Mouse (Mus musculus): Measurements from ENCODE around the gene Herc2. TPM values are rescaled to one million over a fixed set of nuclear protein-coding genes. Genes with fewer than 3 reads are reported as not detected.

Gene Herc2
- total and polyA plus RNA-seq, 2 experiments from 2014 or later, result 38.4 to 85.4 TPM

GRCm38 (mm10) chr7:56015837-56016236, 34.2 kb upstream of the Herc2 start:
- Histone ChIP-seq H3K36me3 (ENCODE audit: insufficient read depth) (no peaks in the 10 kb centered on the region), H3K9me3 (ENCODE audit: low read length) (no peaks in the 10 kb centered on the region), H3K9ac (no peak overlapping the region), H3K27me3 (ENCODE audit: insufficient read depth, low read length) (no peaks in the 10 kb centered on the region), H3K4me2 (ENCODE audit: low read depth) (no peak overlapping the region), H3K4me3 (ENCODE audit: low read depth, low read length) (no peak overlapping the region), H3K4me1 (ENCODE audit: insufficient read depth) (peaks cover 14% of the 10 kb centered on the region; the same call in 1 of the 2 replicates), H3K27ac (ENCODE audit: low read depth, low read length) (no peak overlapping the region)
- TF ChIP-seq CTCF (IDR thresholded peaks at IDR 0.05; ENCODE audit: low read depth), result no peak
- no peak for DNase-seq
- 97% methylated on average over 7 of the region's 7 CpGs for WGBS
- ATAC-seq, result no peak

- no peak for TF ChIP-seq CTCF (IDR thresholded peaks at IDR 0.05; ENCODE audit: low read depth)
- DNase-seq (no peak), ATAC-seq (no peak)
- no peak overlapping the region for H3K9ac ChIP-seq
- peak overlapping the region; percentile 75; the same call in 1 of the 2 replicates for H3K4me2 ChIP-seq (ENCODE audit: low read depth)
- H3K27me3 ChIP-seq (ENCODE audit: insufficient read depth, low read length), result no peaks in the 10 kb centered on the region
- peaks cover 14% of the 10 kb centered on the region; the same call in 1 of the 2 replicates for H3K4me1 ChIP-seq (ENCODE audit: insufficient read depth)
- WGBS, result 75% methylated on average over 3 of the region's 3 CpGs
- H3K4me3 ChIP-seq (ENCODE audit: low read depth, low read length), result no peak overlapping the region
- no peaks in the 10 kb centered on the region for H3K36me3 ChIP-seq (ENCODE audit: insufficient read depth)
- no peaks in the 10 kb centered on the region for H3K9me3 ChIP-seq (ENCODE audit: low read length)
- H3K27ac ChIP-seq (ENCODE audit: low read depth, low read length), result no peak overlapping the region
Measured at GRCm38 (mm10) chr7:56017761-56018160, 32.2 kb upstream of the Herc2 start.

GRCm38 (mm10) chr7:56018446-56018971, 31.5 kb upstream of the Herc2 start:
- H3K4me2 ChIP-seq (ENCODE audit: low read depth), result peak overlapping the region; percentile 75
- WGBS, result 26% methylated on average over 7 of the region's 7 CpGs
- TF ChIP-seq CTCF (IDR thresholded peaks at IDR 0.05; ENCODE audit: low read depth), result no peak
- H3K9ac ChIP-seq, result peak overlapping the region; percentile 97
- no peak for ATAC-seq
- no peak for DNase-seq
- H3K4me3 ChIP-seq (ENCODE audit: low read depth, low read length), result peak overlapping the region; percentile 67
- H3K27me3 ChIP-seq (ENCODE audit: insufficient read depth, low read length), result no peaks in the 10 kb centered on the region
- peak overlapping the region; percentile 86 for H3K27ac ChIP-seq (ENCODE audit: low read depth, low read length)
- H3K9me3 ChIP-seq (ENCODE audit: low read length), result no peaks in the 10 kb centered on the region
- H3K4me1 ChIP-seq (ENCODE audit: insufficient read depth), result peaks cover 14% of the 10 kb centered on the region; the same call in 1 of the 2 replicates
- no peaks in the 10 kb centered on the region for H3K36me3 ChIP-seq (ENCODE audit: insufficient read depth)

DNA sequence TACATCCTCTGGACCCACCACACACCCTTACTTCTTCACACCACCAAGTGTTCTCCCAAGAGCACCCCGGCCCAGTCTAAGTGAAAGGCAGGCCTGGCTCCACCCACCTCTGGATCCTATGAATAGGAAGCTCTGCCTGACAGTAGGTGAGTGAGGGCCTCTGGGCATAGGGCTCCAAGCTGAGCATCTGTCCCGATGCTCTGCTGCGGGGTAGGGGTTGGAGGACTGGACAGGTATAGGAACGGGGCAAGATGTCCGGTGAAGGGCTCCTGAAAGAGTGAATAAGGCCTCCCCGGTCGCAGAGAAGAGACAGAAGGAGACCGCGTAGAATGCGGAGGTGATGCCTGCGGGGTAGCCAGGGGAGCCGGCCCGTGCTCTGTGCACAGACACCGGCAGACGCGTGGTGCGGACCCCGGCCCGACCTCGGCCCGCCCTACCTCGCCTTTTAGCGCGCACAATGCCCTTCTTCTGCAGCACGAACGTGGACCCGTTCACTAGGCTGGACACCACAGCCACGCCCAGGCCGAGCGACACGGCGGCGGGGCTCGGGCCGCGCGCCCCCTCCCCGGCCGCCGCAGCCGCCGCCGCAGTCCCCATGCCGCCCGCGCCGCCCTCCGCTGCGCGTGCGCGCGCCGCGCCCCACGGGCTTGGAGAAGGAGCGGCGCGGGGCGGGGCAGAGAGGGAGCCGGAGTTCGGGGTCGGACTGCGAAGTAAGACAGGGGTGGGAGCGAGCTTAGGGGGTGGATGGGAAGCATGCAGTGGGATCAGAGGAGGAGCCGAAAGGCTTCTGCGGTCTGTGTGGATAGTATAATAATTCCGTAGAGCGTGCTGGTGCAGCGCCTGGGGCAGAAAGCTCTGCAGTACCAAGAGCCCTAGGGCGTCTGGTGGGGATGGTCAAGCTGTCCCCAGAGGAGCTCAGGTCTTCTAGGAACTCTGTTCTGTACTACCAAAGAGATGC, 30.7 kb upstream of the Herc2 start:
- Histone ChIP-seq H3K27me3 (ENCODE audit: insufficient read depth, low read length) (no peaks in the 10 kb centered on the region), H3K4me1 (ENCODE audit: insufficient read depth) (peaks cover 14% of the 10 kb centered on the region; the same call in 1 of the 2 replicates), H3K4me3 (ENCODE audit: low read depth, low read length) (peak overlapping the region; percentile 67), H3K27ac (ENCODE audit: low read depth, low read length) (peak overlapping the region; percentile 86), H3K4me2 (ENCODE audit: low read depth) (peak overlapping the region; percentile 75), H3K9ac (peak overlapping the region; percentile 97), H3K9me3 (ENCODE audit: low read length) (no peaks in the 10 kb centered on the region), H3K36me3 (ENCODE audit: insufficient read depth) (no peaks in the 10 kb centered on the region)
- TF ChIP-seq CTCF (IDR thresholded peaks at IDR 0.05; ENCODE audit: low read depth), result no peak
- ATAC-seq, result peak; percentile 94
- WGBS, result 1% methylated on average over 71 of the region's 71 CpGs
- peak; percentile 82 for DNase-seq

GRCm38 (mm10) chr7:56019930-56020253, 30.1 kb upstream of the Herc2 start, which contains the start of gene Nipa1:
Gene Nipa1 (minus strand): TSS chr7:56019954.
- TF ChIP-seq CTCF (IDR thresholded peaks at IDR 0.05; ENCODE audit: low read depth), result no peak
- Histone ChIP-seq H3K27ac (ENCODE audit: low read depth, low read length) (peak within 1 kb of the TSS; percentile 86), H3K9me3 (ENCODE audit: low read length) (no peaks in the 10 kb centered on the region), H3K36me3 (ENCODE audit: insufficient read depth) (no peaks in the 10 kb centered on the region), H3K4me2 (ENCODE audit: low read depth) (peak within 1 kb of the TSS; percentile 75), H3K9ac (peak within 1 kb of the TSS; percentile 97), H3K4me3 (ENCODE audit: low read depth, low read length) (peak within 1 kb of the TSS; percentile 67), H3K27me3 (ENCODE audit: insufficient read depth, low read length) (no peaks in the 10 kb centered on the region), H3K4me1 (ENCODE audit: insufficient read depth) (peaks cover 14% of the 10 kb centered on the region; the same call in 1 of the 2 replicates)
- DNase-seq, result no peak
- no peak for ATAC-seq
- 38% methylated on average over 3 of the region's 3 CpGs for WGBS

- 90% methylated on average over 3 of the region's 3 CpGs for WGBS
- no peak overlapping the region for H3K4me3 ChIP-seq (ENCODE audit: low read depth, low read length)
- H3K4me2 ChIP-seq (ENCODE audit: low read depth), result no peak overlapping the region
- DNase-seq, result no peak
- H3K27me3 ChIP-seq (ENCODE audit: insufficient read depth, low read length), result no peaks in the 10 kb centered on the region
- no peak for TF ChIP-seq CTCF (IDR thresholded peaks at IDR 0.05; ENCODE audit: low read depth)
- H3K27ac ChIP-seq (ENCODE audit: low read depth, low read length), result no peak overlapping the region
- H3K9ac ChIP-seq, result no peak overlapping the region
- H3K36me3 ChIP-seq (ENCODE audit: insufficient read depth), result no peaks in the 10 kb centered on the region
- no peak for ATAC-seq
- no peaks in the 10 kb centered on the region for H3K9me3 ChIP-seq (ENCODE audit: low read length)
- peaks cover 4% of the 10 kb centered on the region; the same call in 1 of the 2 replicates for H3K4me1 ChIP-seq (ENCODE audit: insufficient read depth)
Measured at GRCm38 (mm10) chr7:56023586-56023985, 26.4 kb upstream of the Herc2 start.

GRCm38 (mm10) chr7:56042353-56042752, 7.6 kb upstream of the Herc2 start:
- ATAC-seq (peak; percentile 43; the same call in 1 of the 2 replicates), DNase-seq (peak; percentile 81)
- Histone ChIP-seq H3K9ac (no peak overlapping the region), H3K9me3 (ENCODE audit: low read length) (no peaks in the 10 kb centered on the region), H3K4me2 (ENCODE audit: low read depth) (no peak overlapping the region), H3K36me3 (ENCODE audit: insufficient read depth) (no peaks in the 10 kb centered on the region), H3K27ac (ENCODE audit: low read depth, low read length) (no peak overlapping the region), H3K27me3 (ENCODE audit: insufficient read depth, low read length) (no peaks in the 10 kb centered on the region), H3K4me1 (ENCODE audit: insufficient read depth) (no peaks in the 10 kb centered on the region), H3K4me3 (ENCODE audit: low read depth, low read length) (no peak overlapping the region)
- 14% methylated on average over 5 of the region's 5 CpGs for WGBS
- peak; percentile 84 for TF ChIP-seq CTCF (IDR thresholded peaks at IDR 0.05; ENCODE audit: low read depth)

Measured in forebrain, postnatal 0 days (tissue).